Mouse (Mus musculus): Measurements from ENCODE around the gene Shb. TPM values are rescaled to one million over a fixed set of nuclear protein-coding genes. Genes with fewer than 3 reads are reported as not detected.

The Shb gene
- total and polyA plus RNA-seq, 3 experiments: 7.7 to 15.5 (median 8.6) TPM

- in situ Hi-C loops (cut with MboI; ENCODE audit: low pct_ligation_motif_present, low pct_unique_long_range_greater_than_20kb, low sequenced_read_pairs): no loop called here
- no peaks in the 10 kb centered on the region for H3K9me3 ChIP-seq (replicated peaks; ENCODE audit: low read length)
- H3K36me3 ChIP-seq (replicated peaks in 1 of 2; ENCODE audit: control insufficient read depth in 1 of 2, insufficient read depth in 1 of 2, low read length in 1 of 2): peaks cover 0 to 61% of the 10 kb centered on the region in 2 experiments
- no peak overlapping the region for H3K4me2 ChIP-seq (ENCODE audit: insufficient read depth, low read depth, poor library complexity, severe bottlenecking)
- H3K27ac ChIP-seq (ENCODE audit: insufficient read depth, low read depth): no peak overlapping the region
- H3K27me3 ChIP-seq (replicated peaks): no peaks in the 10 kb centered on the region
- TF ChIP-seq MAFK (IDR thresholded peaks at IDR 0.05; ENCODE audit: insufficient replicate concordance, low read length) (no peak), MYC (IDR thresholded peaks at IDR 0.05; ENCODE audit: low read depth, low read length) (no peak), SIN3A (IDR thresholded peaks at IDR 0.05; ENCODE audit: low read length) (no peak), E2F4 (IDR thresholded peaks at IDR 0.05; ENCODE audit: insufficient replicate concordance, low read depth, low read length) (no peak), RCOR1 (conservative IDR thresholded peaks at IDR 0.05; ENCODE audit: low read depth, low read length) (no peak), NELFE (IDR thresholded peaks at IDR 0.05; ENCODE audit: low read depth, low read length) (no peak), GABPA (IDR thresholded peaks at IDR 0.05; ENCODE audit: insufficient replicate concordance, low read depth, low read length) (no peak), MEF2A (IDR thresholded peaks at IDR 0.05; ENCODE audit: borderline replicate concordance, low read depth, low read length) (no peak)
- peaks cover 27 to 67% of the 10 kb centered on the region in 2 experiments for H3K4me1 ChIP-seq (ENCODE audit: control insufficient read depth in 1 of 2, insufficient read depth in 2 of 2)
- dilution Hi-C loops (cut with MboI; ENCODE audit: extremely low pct_ligation_motif_present, extremely low pct_unique_long_range_greater_than_20kb, low sequenced_read_pairs): no loop called here
- H3K9ac ChIP-seq (ENCODE audit: insufficient read depth, low read depth): no peak overlapping the region
- no peaks in the 10 kb centered on the region for H3K79me2 ChIP-seq (replicated peaks; ENCODE audit: control insufficient read depth, extremely low read depth, insufficient read depth, poor library complexity, severe bottlenecking)
- no peak for DNase-seq (ENCODE audit: extremely low read depth)
- H3K4me3 ChIP-seq (replicated peaks in 1 of 3; ENCODE audit: low read depth in 2 of 3, low read length in 2 of 3, poor library complexity in 1 of 3): no peak overlapping the region
Observed at GRCm38 (mm10) chr4:45515894-45516293, 16.4 kb downstream of the Shb start.

GRCm38 (mm10) chr4:45514406-45514805 is 17.9 kb downstream of the Shb start:
- no peak overlapping the region for H3K4me2 ChIP-seq (ENCODE audit: insufficient read depth, low read depth, poor library complexity, severe bottlenecking)
- no peaks in the 10 kb centered on the region for H3K9me3 ChIP-seq (replicated peaks; ENCODE audit: low read length)
- in situ Hi-C loops (cut with MboI; ENCODE audit: low pct_ligation_motif_present, low pct_unique_long_range_greater_than_20kb, low sequenced_read_pairs) (no loop called here), dilution Hi-C loops (cut with MboI; ENCODE audit: extremely low pct_ligation_motif_present, extremely low pct_unique_long_range_greater_than_20kb, low sequenced_read_pairs) (no loop called here)
- H3K27ac ChIP-seq (ENCODE audit: insufficient read depth, low read depth): no peak overlapping the region
- DNase-seq (ENCODE audit: extremely low read depth): no peak
- peaks cover 39 to 72% of the 10 kb centered on the region in 2 experiments for H3K4me1 ChIP-seq (ENCODE audit: control insufficient read depth in 1 of 2, insufficient read depth in 2 of 2)
- no peak for TF ChIP-seq ZNF384 (IDR thresholded peaks at IDR 0.05; ENCODE audit: low read depth, low read length)
- no peak for TF ChIP-seq ZKSCAN1 (IDR thresholded peaks at IDR 0.05; ENCODE audit: borderline replicate concordance, low read depth, low read length)
- no peak for TF ChIP-seq CHD1 (IDR thresholded peaks at IDR 0.05; ENCODE audit: low read depth, low read length)
- TF ChIP-seq RCOR1 (conservative IDR thresholded peaks at IDR 0.05; ENCODE audit: low read depth, low read length): no peak
- no peak for TF ChIP-seq EP300 (IDR thresholded peaks at IDR 0.05; ENCODE audit: low read length)
- TF ChIP-seq SIN3A (IDR thresholded peaks at IDR 0.05; ENCODE audit: low read length): no peak
- TF ChIP-seq USF1 (IDR thresholded peaks at IDR 0.05; ENCODE audit: low read depth, low read length): no peak
- TF ChIP-seq MYC (IDR thresholded peaks at IDR 0.05; ENCODE audit: low read depth, low read length): no peak
- no peak for TF ChIP-seq ZC3H11A (IDR thresholded peaks at IDR 0.05; ENCODE audit: low read depth, low read length)
- no peak for TF ChIP-seq CTCF (conservative IDR thresholded peaks at IDR 0.05 in 1 of 2, IDR thresholded peaks at IDR 0.05 in 1 of 2; ENCODE audit: low read depth in 2 of 2, low read length in 2 of 2)
- no peak for TF ChIP-seq IRF4 (IDR thresholded peaks at IDR 0.05; ENCODE audit: low read depth, low read length)
- no peak overlapping the region for H3K4me3 ChIP-seq (replicated peaks in 1 of 3; ENCODE audit: low read depth in 2 of 3, low read length in 2 of 3, poor library complexity in 1 of 3)
- H3K36me3 ChIP-seq (replicated peaks in 1 of 2; ENCODE audit: control insufficient read depth in 1 of 2, insufficient read depth in 1 of 2, low read length in 1 of 2): peaks cover 0 to 48% of the 10 kb centered on the region in 2 experiments
- no peak overlapping the region for H3K9ac ChIP-seq (ENCODE audit: insufficient read depth, low read depth)
- no peaks in the 10 kb centered on the region for H3K79me2 ChIP-seq (replicated peaks; ENCODE audit: control insufficient read depth, extremely low read depth, insufficient read depth, poor library complexity, severe bottlenecking)
- H3K27me3 ChIP-seq (replicated peaks): no peaks in the 10 kb centered on the region

Measured in CH12.LX (cell line).